Mouse (Mus musculus): Measurements from ENCODE around the gene Slc26a9.

Gene Slc26a9

DNA sequence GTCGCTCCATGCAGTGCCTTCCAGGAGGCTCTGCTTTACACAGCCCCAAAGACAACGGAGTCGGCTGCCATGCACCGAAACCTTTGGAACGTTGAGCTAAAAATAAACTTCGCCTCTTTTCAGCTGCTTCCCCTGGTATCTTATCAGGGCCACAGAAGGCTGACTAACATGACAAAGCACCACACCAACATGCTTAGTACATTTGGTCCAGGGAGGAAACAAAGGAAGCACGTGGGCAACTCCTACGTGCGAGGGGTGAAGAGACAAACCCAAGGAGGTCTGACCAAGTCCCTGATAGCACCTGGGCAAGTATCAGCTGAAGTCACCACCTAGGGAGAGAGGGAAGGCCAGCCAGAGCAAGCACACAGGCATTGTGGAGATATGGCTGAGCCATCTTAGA, 7.3 kb upstream of the Slc26a9 start:
- DNase-seq (ENCODE audit: low spot score), result no peak

GRCm38 (mm10) chr1:131737269-131737668, 6.6 kb upstream of the Slc26a9 start:
- peak; percentile 61 for DNase-seq (ENCODE audit: low spot score)

GRCm38 (mm10) chr1:131738760-131739159, 5.1 kb upstream of the Slc26a9 start:
- DNase-seq (ENCODE audit: low spot score), result no peak

- no peak for DNase-seq (ENCODE audit: low spot score)
Observed at GRCm38 (mm10) chr1:131739481-131740160, 4.2 kb upstream of the Slc26a9 start.

DNA sequence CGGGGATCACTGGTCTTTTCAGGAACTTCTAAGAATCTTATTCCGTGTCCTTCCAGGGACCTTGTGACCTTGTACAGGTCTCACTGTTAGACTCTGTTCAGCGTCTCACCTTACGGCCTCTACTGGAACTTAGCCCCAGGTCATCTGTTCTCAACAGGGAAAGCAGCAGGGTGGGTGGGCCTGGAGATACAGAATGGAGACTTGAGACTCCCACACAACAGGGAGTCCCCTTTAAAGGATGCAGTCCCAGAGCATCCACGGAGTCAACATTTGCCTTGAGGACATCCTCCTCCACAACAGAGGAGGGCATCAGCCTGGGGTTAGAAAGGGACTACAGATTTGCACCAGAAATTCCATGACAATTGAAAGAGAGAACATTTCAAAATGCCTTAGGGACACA, 1.6 kb downstream of the Slc26a9 start:
- DNase-seq (ENCODE audit: low spot score), result no peak

DNA sequence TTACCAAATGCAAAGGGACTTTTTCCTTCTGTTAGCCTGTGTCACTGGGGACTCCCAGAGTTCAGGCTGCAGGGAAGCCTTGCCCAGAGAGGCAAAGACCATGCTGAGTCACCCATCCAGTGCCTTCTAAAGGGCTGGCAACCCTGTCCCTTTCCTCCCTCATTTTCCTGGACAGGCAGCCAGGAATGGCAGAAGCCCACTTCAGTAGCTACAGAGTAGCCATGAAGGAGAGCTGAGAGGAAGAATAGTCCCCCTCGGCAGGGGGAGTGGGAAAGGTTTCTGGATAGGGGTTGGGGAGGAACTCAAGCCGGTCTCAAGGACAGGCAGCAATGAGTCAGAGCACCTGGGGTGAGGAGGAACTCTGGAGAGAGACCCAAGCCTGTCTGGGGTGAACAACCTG, 3.9 kb downstream of the Slc26a9 start:
- no peak for DNase-seq (ENCODE audit: low spot score)

DNA sequence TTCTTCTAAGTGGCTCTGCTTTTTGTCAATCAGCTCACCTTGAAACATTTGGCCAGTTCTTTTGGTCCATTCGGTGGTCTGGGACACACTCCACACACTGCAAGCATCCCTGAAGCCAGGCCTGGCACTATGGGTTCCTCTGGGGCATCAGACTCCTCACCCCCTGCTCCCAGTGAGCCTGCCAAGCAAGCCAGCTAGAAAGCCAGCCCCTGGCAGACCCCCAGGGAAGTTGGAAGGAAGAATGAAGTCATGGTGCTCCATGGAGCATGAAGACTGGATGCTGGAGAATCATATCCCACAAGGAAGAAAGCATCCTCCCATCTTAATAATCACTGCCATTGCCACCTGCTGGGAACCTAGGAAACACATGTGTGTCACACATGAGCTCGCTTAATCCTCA, 4.8 kb downstream of the Slc26a9 start:
- DNase-seq (ENCODE audit: low spot score), result no peak

DNA sequence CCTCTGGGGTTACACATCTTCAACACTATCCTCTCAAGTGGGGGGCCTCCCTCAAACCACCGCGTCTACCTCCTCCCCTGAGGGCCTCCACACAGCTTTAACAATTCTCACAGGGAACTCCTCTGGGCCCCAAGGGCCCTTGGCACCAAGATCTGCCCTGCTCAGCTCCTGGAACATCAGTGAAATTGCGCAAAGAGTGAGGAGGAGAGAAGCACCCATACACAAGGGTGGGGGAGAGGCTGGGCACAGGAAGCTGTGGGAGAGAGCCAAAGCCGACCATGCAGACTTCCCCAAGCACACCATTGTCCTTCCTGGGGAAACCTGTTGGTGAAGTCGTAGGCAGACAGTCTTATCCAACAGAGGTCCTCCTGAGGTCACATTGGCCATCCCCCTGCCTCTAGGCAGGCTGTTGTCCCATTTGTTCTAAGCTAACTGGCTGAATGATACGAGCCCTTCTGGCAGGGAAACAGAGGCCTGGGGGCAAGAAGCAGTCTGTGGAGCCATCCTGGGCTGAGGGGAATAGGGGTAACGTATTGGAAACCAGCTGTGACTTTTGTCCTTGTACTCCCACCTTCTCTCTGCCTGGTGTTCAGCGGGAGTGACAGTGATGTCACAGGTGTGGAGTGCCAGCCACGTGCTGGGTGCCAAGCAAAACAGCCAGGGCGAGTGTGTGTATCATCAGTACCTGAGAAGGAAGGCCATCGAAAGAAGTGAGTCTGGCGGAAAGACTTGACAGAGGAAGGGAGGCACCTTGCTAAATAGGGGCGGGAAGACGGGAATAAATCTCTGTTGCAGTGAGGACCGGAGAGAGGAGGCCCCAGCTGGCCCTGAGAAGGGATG, 6.1 kb downstream of the Slc26a9 start:
- peak; percentile 70 for DNase-seq (ENCODE audit: low spot score)

- DNase-seq (ENCODE audit: low spot score), result peak; percentile 59
Observed at GRCm38 (mm10) chr1:131751181-131751890, 7.5 kb downstream of the Slc26a9 start.

GRCm38 (mm10) chr1:131751891-131752311, 8.1 kb downstream of the Slc26a9 start:
- no peak for DNase-seq (ENCODE audit: low spot score)

DNA sequence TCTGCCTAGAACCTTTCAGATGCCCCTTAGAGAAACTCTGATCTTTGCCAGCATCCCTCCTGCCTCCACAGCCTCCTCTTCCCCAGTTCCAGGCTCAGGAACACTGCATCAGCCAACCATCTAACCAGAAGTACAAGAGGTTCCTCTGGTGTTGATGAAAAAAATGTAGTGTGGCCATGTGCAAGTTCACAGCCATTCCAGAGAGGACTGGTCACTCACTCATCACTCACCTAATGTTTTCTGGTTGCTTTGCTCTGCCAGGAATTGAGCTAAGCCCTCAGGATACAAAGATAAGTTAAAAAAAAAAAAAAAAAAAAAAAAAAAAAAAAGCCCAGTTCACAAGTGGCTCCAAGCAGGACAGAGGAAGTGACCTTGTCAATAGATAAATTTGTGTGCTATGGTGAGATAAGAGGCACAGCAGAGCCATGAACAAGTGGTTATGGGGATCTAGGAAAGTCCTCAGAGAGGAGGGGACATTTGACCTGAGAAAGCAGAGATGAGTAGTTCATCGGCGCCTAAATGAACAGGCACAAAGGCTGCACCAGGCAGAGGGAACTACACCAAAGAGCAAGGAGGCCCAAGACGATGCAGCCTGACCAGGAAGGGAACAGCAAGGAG, 10.5 kb downstream of the Slc26a9 start:
- DNase-seq (ENCODE audit: low spot score), result no peak

DNA sequence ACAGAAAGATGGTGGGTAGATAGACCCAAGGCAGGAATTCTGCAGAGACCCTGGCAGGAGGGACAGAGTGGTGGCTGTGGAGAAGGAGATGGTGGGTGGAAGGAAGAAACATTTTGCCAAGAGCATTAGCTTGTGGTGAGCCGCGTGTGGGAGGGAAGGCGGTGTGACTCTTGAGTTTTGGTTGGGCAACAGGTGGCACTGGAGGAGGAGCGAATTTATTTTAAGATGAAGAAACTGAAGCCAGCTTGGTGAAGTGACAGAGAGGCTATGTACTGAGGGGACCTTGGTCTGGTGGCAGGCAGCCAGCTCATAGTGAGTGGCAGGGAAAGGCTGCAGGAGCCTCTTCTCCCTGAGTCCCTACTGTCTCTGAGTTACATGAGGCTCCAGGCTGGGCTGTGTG, 11.1 kb downstream of the Slc26a9 start:
- peak; percentile 55 for DNase-seq (ENCODE audit: low spot score)

- DNase-seq (ENCODE audit: low spot score), result no peak
Observed at GRCm38 (mm10) chr1:131757211-131757610, 13.4 kb downstream of the Slc26a9 start.

DNA sequence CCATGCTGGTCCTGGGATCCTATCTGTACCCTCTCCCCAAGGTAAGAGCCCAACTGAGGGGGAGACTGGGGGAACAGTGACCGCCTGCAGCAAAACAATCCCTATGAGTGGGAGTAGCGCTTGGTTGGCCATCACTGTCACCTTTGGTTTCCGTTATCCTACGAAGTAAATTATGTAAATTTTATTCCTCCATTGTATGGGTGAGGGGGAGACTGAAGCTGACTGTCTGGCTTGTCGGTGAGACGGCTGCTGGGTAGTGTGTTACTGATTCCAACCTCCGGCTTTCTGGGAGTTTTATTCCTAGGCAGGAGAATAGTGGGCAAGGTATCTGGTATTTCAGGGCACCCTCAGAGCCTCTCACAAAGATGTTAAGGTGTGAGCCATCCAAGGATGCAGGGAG, 15.0 kb downstream of the Slc26a9 start:
- DNase-seq (ENCODE audit: low spot score), result no peak

DNA sequence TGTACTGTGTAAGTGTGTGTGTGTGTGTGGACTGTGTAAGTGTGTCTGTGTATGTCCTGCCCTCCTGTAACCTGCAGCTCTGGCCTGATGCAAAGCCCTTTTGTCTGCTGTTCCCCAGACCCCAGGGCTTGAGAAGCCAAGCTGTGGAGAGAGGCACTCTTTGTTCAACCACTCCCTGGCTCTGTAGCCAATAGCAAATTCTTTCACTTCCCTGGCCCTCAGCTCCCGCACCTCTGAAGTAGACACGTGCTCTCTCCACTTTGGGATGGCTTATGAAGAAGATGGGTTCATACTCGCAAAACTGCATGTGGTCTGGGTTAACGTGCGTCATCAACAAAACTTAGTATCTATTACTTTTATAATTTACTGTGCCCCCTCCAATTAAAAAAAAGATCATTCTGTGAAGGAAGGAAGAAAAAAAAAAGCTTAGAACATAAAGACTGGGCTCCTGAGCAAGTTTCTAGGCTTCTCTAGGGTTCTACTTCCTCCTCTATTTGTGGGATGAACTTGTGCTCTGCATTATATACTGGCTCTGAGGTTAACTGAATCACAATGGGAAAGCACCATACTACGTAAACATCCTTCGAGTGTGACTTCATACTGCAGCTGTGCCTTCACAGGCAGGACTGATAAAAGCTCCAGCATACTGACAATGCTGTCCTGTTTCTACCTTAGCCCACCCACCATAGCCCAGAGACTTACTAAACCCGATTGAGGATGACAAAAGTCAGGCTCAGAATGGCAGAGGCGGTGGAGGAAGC, 16.0 kb downstream of the Slc26a9 start:
- DNase-seq (ENCODE audit: low spot score), result peak; percentile 48

DNA sequence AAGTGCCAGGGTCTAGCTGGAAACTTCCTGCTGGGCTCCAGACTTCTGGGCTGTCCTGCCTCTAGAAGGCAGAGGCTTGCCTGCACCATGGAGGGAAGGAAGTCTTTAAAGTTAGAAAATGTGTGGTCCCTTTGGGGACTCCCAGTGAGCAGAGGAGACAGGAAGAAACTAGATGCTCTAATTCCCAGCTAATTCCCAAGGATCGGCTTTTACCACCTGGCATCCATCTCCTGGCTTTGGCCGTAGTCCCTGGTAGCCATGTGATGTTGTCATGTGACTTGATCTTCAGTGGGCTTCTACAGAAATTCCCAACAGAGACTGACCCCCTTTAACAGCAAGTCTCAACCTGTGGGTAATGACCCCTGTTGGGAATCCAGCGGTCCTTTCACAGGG, 16.6 kb downstream of the Slc26a9 start:
- DNase-seq (ENCODE audit: low spot score), result no peak

DNA sequence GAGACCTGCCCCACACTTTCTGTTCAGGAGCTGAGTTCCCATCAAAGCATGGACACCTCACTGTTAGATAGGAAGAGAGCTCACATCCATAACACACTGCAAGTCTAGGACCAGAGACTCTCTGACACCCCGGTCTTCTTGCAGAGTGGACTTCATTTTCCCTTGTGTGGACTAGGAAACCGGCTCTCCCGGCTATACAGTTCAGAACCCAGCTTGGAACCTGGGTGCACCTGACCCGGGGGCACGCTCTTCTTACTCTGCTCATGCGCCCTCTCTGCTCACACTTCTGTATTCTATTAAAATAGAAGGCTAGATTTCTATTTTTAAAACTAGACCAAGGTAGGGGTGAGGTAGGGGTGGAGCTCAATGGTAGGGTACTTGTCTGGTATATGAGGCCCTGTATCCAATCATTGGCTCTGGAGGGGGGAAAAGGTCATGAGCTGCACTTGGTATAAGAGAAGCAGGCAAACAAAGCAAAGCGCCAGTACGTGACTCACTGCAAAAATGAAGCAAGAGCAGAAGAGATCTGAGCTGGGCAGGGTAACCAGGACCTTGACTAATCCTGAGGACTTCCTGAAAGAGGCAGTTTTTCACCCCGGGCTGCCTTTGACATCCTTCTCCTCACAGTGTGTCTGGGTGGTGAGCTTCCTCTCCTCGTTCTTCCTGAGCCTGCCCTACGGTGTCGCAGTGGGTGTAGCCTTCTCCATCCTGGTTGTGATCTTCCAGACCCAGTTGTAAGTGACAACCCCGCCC, 17.4 kb downstream of the Slc26a9 start:
- DNase-seq (ENCODE audit: low spot score), result peak; percentile 80

DNA sequence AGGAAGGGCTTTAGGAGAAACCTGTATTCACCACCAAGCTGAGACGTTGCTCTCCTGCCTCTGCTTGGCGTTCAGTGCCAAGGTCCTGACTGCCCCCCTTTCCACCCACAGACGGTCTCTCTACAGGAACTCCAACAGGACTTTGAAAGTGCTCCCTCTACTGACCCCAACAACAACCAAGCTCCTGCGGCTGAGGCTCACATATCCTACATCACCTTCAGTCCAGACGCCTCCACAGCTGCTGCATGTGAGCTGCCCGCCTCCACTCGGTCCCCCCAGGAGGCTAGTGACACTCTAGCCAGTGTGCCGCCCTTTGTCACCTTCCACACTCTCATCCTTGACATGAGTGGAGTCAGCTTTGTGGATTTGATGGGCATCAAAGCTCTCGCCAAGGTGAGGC, 19.9 kb downstream of the Slc26a9 start:
- no peak for DNase-seq (ENCODE audit: low spot score)

- DNase-seq (ENCODE audit: low spot score), result peak; percentile 84
Observed at GRCm38 (mm10) chr1:131764581-131765338, 20.9 kb downstream of the Slc26a9 start.

GRCm38 (mm10) chr1:131765357-131766001, 21.7 kb downstream of the Slc26a9 start:
- DNase-seq (ENCODE audit: low spot score), result peak; percentile 76
